Mouse (Mus musculus) c-Kit-positive CD71-positive TER-119-negative erythroid progenitor cells, embryonic 14.5 days (primary cell): ENCODE data around the gene Fcgr4.
A peak's percentile ranks its signal among the peaks of the same experiment; 100 is the strongest.

ENCODE experiments used
- DNase-seq: peaks from one replicate; pipeline ENCODE4 v3.0.0-alpha.2; 2013; ENCODE audit warnings: low read depth

Gene Fcgr4

DNA sequence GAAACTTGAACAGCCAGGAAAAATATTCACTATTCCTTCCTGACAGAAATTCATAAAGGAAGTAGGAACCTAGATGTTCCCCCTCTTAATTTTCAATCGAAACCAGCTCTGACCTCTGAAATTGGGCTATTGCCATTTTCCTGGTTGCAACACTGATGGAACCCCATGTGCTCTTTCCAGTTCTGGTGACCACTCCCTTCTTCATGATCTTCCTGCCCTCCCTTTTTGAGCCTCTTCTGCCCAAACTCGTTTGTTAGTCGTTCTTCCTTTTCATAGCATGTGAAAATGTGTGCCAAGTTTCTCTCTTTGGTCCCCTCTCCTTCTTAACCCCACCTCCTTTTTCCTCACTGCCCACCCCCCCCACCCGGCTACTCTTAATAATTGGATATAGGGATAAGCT is 7.0 kb upstream of the Fcgr4 start:
- no peak for DNase-seq

- no peak for DNase-seq
Measured at GRCm38 (mm10) chr1:171016676-171017356, 1.9 kb upstream of the Fcgr4 start.

DNA sequence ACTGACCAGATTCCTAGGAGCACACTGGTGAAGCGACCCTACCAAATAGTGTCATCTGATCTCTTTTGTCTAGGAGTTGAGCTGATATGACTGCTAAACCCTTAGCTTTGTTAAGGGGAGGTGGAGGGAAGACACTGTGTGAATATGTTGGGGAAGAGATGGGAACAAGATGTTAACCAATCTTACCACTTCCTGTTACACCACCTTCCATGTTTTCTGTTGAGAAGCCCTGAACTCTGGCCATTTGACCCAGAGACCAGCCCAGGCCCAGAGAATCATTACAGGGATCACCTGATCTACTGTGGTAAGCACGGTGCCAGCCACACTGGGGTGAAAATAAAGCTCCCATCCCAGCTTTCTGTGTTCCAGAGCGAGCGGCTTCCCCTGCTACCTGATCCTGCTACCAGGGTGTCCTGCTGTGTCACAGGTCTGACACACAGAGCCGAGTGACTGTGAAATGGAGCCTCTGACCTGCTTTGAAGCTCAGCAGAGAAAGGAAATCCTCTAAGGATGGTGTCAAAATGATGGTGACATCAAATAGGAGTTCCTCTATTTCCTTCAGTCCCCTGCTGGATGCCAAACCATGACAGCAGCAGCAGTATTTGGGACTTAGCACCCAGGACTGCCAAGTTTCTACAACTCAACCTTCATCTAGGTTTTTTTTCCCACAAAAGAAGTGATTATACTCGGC is 1.1 kb upstream of the Fcgr4 start:
- DNase-seq: no peak

- DNase-seq: no peak
Measured at GRCm38 (mm10) chr1:171019311-171019950, 711 bp downstream of the Fcgr4 start.

- peak; percentile 44 for DNase-seq
Measured at GRCm38 (mm10) chr1:171031752-171032151, 13.0 kb downstream of the Fcgr4 start.

DNA sequence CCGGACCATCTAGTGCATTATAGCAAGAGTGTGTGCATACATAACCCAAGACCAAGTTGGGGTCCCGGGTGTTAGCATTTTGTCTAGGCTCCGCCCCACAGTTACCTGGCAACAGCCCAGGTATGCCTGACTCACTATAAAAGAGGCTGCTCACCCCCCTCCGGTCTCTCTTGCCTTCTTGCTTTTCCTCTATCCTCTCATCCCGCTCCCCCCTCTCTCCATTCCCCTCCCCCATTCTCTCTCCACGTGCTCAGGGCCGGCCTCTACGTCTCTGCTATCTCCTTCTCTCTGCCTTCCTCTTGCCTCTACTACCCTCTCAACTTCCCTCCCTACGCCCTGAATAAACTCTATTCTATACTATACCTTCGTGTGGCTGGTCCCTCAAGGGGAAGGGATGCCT is 14.0 kb downstream of the Fcgr4 start:
- DNase-seq: no peak

DNA sequence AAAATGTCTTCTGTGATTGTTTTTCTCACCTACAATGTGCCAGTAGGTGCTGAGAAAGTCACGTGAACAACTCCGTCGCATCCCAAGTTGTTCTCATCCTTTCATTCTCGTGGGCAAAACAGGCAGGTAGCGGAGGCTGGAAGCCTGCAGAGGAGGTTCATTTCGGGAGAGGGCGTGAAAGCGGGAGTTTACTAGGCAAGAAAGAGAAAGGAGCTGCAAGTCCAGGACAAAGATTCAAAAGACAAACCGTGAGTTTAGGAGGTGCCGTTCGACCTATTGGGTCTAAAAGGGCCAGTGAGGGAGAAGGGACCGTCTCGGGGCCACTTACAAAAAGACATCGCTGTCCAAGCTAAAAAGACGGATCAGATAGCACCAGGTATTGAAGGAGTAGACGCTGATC is 14.5 kb downstream of the Fcgr4 start:
- no peak for DNase-seq

DNA sequence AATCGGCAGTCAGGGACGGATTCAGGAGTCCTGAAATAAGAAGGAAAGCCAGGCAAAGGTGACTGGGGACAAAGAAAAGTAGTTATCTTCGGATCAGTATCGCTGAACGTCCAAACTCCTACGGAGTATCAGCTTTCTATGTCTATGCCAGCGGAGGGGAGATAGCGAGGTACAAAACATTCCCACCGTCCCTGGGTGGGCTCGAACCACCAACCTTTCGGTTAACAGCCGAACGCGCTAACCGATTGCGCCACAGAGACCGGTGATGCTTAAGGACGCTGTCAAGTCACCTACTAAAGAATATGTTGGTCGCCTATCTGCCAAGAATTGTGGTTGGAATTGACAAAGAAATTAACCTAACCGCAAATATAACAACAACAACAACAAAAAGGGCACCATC is 15.0 kb downstream of the Fcgr4 start:
- peak; percentile 69 for DNase-seq

DNA sequence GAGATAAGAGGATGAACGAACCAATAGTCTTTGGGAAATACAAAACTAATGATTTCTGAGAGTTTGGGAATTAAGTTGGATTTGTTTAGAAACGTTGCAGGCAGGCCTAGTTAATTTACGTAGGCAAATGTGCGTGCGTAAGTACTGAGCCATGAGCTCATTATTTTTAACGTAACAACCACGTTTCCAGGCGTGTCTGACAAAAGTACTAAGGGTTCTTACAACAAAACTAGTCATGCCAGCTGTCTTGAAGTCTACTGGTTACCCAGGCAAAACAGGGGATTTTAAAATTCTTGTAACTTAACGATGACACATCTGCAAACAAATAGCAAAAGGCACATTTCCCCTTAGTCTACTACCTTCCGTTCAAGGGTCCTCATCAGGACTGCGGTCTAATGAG is 15.5 kb downstream of the Fcgr4 start:
- DNase-seq: no peak

DNA sequence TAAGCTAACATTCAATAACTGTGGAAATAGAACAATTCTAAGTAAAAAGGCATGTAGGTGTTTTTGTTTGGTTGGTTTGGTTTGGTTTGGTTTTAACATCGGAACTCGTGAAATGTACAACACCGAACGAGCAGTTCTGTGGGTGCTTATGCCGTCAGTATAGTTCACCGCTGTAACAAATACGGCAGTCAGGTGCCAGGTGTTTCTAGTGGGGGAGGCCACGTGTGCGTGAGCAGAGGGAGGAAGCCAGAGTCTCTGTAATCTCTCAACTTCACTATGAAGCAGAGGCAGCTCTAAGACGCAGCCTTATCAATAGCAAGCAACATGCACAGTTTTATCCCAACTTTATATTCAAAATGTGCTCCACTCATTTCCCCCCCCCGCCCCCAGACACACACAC is 16.9 kb downstream of the Fcgr4 start:
- no peak for DNase-seq

- DNase-seq: peak; percentile 79
Measured at GRCm38 (mm10) chr1:171036550-171037324, 18.0 kb downstream of the Fcgr4 start.

DNA sequence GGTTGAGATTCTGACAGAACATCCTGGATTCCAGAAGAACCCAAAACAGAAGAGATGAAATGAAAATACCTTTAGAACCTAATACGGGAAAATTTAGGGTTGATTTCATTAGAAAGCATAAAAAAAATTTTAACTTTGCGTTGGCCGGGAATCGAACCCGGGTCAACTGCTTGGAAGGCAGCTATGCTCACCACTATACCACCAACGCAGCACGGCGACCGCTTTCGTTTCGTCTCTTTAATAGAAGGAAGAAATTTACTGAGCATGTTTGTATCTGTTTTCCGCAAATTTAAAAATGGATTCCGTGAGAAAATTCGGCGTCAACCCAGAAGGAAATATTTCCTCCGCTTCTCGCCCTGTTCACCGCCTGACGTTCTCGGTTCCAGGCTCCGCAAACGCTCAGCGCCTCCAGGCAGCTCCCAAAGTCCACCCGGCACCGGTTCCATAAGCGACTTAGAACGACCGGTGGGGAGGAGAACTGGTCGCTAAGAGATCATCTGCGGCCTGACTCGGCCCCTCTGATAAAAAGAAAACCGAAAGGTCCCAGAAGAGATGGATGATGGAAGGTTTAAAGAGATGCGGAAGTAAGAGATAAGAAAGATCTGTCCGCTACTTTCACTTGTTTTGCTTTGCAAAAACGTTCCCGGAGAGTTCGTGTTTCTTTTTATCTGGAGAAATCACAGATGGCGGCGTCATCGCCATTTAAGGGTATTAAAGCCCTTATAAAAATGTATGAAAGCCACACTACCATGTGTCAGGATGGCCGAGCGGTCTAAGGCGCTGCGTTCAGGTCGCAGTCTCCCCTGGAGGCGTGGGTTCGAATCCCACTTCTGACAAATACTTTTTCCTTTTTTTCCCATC is 19.4 kb downstream of the Fcgr4 start:
- DNase-seq: no peak

GRCm38 (mm10) chr1:171039135-171039534 is 20.4 kb downstream of the Fcgr4 start:
- DNase-seq: no peak

DNA sequence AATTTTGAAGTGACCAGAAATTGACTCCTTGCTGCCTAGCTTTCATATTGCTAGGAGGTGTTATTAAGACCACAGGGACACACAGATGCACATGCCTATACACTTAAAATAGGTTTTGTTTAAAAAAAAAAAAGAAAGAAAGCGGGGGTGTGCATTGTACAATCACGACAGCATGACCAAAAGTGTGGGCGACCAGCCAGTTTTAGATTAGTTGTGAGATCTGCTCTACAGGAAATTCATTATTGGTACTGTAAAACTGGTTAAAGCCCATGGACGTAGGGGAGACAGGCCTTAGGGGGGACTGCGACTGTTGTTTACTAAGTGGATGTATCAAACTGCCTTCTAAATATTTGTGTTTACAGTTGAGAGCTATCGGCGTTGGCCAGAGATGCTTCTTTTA is 21.2 kb downstream of the Fcgr4 start:
- no peak for DNase-seq

DNA sequence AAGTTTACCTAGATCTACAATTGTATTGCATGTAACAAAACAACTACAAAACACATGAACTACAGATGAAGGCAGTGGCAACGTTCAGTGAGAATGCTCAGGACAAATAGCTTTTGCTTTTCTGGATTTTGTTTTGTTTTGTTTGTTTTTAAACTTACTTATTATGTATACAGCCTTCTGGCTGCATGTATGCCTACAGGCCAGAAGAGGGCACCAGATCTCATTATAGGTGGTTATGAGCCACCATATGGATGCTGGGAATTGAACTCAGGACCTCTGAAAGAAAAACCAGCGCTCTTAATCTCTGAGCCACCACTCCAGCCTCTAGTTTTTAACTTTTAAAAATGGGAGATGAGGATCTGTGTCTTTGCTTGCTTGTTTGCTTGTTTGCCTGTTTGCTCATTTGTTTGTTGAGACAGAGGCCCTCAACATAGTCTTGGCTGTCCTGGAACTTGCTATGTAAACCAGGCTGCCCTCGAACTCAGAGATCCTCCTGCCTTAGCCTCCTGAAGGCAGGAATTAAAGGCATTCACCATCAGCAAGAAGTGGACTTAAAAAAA is 25.0 kb downstream of the Fcgr4 start:
- DNase-seq: no peak

DNA sequence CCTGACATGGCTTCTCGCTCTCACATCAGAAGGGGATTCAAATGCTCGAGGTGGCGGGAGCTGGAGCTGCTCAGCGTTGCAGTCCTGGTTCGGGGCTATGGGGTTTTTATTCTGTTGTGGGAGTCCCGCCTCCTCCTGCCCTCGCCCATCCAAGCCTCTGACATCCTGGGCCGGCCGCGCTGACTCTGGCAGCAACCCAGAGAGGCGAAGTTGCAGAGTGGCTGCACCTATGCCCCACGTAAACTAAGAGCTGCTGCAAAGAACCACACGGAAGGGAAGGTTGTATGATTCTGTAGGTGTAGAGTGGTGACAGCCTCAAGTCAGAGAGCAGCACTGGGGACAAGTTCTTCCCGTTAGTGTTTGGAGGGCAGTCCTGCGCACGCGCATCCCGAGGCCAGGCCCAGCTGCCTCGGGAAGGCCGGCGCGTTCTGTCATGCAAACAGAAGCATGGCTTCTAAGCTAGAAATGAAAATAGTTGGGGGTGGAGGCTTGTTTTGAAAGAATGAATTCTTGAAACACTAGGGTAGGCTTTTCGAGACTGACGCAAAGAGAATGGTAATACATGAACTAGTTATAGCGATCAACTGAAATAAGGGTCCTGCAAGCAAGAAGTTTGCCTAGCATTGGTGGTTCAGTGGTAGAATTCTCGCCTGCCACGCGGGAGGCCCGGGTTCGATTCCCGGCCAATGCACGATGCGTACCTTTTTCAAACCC is 25.8 kb downstream of the Fcgr4 start:
- DNase-seq: no peak

DNA sequence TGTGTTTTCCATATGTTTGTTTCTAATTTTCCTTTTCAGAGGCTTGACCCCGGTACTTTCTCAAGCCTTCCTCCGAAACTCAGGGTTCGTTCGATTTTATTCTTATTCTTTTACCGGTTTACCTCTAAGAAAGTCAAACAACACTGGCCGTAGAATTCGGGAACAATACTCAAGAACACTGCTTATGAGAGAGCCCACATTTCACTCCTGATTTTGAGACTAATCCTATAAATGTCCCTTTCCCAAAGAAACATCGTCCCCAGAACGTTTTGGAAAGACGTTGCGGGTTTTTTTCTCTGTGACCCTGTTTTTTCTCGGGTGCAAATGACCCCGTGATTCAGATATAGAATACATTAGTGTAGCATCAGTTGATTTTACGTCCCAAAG is 26.4 kb downstream of the Fcgr4 start:
- no peak for DNase-seq

DNA sequence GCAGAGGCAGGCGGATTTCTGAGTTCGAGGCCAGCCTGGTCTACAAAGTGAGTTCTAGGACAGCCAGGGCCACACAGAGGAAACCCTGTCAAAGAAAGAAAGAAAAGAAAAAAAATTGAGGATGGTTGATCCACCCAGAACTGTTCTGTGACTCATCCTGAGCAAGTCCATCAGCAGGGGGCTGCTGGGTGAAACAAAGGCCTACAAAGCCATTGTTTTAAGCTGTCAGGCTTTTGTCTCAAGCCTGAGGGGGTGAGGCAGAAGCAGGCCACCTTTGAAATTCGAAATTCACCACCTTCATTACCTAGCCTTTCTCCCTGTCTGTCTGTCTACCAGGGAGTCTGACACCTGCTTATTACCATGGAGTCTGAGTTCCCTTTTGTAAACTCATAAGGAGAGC is 27.8 kb downstream of the Fcgr4 start:
- no peak for DNase-seq

- no peak for DNase-seq
Measured at GRCm38 (mm10) chr1:171049263-171049662, 30.5 kb downstream of the Fcgr4 start.

DNA sequence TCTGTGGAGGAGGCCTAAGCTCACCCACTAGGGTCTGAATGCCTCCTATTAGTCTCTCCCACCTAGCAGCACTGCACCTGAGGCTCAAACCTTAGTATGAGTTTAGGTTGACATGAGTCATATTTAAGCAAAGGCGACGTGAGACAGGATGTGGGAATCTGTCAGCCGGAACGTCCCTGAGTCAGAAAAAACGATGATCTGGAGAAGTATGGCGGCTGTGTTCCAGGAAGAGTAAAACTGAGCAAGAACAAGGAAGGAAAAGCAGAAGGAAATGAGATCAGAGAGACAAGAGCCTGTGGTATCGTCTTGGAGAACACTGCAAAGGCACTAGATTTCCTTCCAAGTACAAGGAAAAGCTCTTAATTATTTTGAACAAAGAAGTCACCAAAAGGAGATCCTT is 32.1 kb downstream of the Fcgr4 start:
- DNase-seq: no peak

DNA sequence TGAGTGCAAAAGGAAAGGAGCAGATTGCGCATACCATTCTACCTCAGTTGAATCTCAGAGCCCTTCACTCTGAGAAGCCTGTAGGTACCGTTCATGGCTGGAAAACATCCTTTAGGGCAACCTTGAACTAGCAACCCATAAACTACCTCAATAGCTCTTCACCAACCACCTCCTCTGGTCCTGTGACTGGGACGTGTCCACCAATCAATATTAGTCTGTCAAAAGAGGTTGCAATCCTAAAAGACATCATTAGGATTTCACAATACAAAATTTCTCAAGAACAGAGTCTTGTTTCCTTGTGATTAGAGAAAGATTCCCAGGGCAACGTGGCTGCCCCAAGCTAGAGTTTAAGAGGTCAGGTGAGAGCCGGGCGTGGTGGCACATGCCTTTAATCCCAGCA is 34.6 kb downstream of the Fcgr4 start:
- no peak for DNase-seq
